Mouse (Mus musculus) adrenal gland, adult (tissue): ENCODE results near the gene Bad.
"Not testable (repeated sequence)": the region's sequence is repeated elsewhere in the genome, so short reads cannot be mapped to it uniquely, and the experiment has no call there.

Experiments
- DNase-seq, 2 experiments: peaks; one replicate each; pipeline ENCODE4 v3.0.0; 2022 to 2023; ENCODE audit warnings: low spot score in 1 of 2; ENCODE audit not compliant: inconsistent age in 2 of 2

The Bad gene

GRCm38 (mm10) chr19:6941372-6942248, at the start of gene Bad:
TSS of gene Bad (plus strand) at chr19:6941861.
- peak; percentile 94 to 99 for DNase-seq

GRCm38 (mm10) chr19:6892512-6892911, 49.1 kb upstream of the Bad start:
- DNase-seq: no peak

- DNase-seq: no peak
Measured at GRCm38 (mm10) chr19:6893731-6894451, 47.8 kb upstream of the Bad start.

GRCm38 (mm10) chr19:6895608-6896305, 45.9 kb upstream of the Bad start:
- DNase-seq: not testable (repeated sequence)

GRCm38 (mm10) chr19:6899641-6900040, 42.0 kb upstream of the Bad start:
- DNase-seq: no peak

GRCm38 (mm10) chr19:6903031-6903430, 38.6 kb upstream of the Bad start:
- no peak for DNase-seq

GRCm38 (mm10) chr19:6904846-6905245, 36.8 kb upstream of the Bad start:
- no peak for DNase-seq

- peak in 1 of 2 experiments; percentile 21 for DNase-seq
Measured at GRCm38 (mm10) chr19:6905498-6906159, 36.0 kb upstream of the Bad start.

GRCm38 (mm10) chr19:6906199-6906598, 35.5 kb upstream of the Bad start:
- DNase-seq: peak in 1 of 2 experiments; percentile 44

GRCm38 (mm10) chr19:6907094-6907493, 34.6 kb upstream of the Bad start:
- peak in 1 of 2 experiments; percentile 41 for DNase-seq

GRCm38 (mm10) chr19:6907811-6908540, 33.7 kb upstream of the Bad start:
- DNase-seq: peak in 1 of 2 experiments; percentile 53

GRCm38 (mm10) chr19:6909021-6909420, 32.6 kb upstream of the Bad start:
- DNase-seq: no peak

GRCm38 (mm10) chr19:6909507-6910289, 32.0 kb upstream of the Bad start, which contains the start of the genes Trmt112 and Prdx5:
TSS of gene Trmt112 (plus strand) at chr19:6909698.
TSS of gene Prdx5 (minus strand) at chr19:6910106.
- peak; percentile 93 to 96 for DNase-seq

GRCm38 (mm10) chr19:6910306-6910705, 31.4 kb upstream of the Bad start:
- DNase-seq: peak in 1 of 2 experiments; percentile 77

- peak; percentile 38 to 52 for DNase-seq
Measured at GRCm38 (mm10) chr19:6911101-6912074, 30.3 kb upstream of the Bad start.

GRCm38 (mm10) chr19:6912205-6912970, 29.3 kb upstream of the Bad start:
- peak; percentile 19 to 46 for DNase-seq

- DNase-seq: peak; percentile 4 to 32
Measured at GRCm38 (mm10) chr19:6913036-6913435, 28.6 kb upstream of the Bad start.
